Mouse (Mus musculus) lung, postnatal 0 days (tissue): Measurements from ENCODE around the gene Slc25a13.

Source experiments
- CTCF ChIP-seq: IDR thresholded peaks from 2 replicates; pipeline ENCODE4 v1.5.1; 2016; ENCODE audit warnings: antibody characterized with exemption, mild to moderate bottlenecking
- EP300 ChIP-seq: IDR thresholded peaks from 2 replicates; pipeline ENCODE4 v1.6.1; 2016; ENCODE audit warnings: antibody characterized with exemption, mild to moderate bottlenecking, control low read depth

DNA sequence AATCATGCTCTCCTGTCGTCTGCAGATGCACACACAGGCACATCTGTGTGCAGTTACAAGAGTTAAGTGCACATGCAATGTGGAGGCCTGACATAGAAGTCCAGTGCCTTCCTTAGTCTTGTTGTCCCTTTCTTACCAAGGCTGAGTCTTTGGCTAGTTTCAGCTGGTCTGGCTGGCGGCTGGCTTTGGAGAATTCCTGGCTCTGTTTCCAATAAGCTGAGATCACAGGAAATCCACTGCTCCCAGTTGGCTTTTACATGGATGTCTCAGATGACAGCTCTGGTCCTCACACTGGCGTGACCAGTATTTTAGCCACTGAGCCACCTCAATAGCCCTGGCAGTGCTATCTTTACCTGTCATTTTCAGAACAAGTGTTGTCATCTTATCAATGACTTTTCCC is 126.0 kb downstream of the Slc25a13 start:
- TF ChIP-seq CTCF (no peak), EP300 (no peak)
